Mouse (Mus musculus) neural tube, embryonic 11.5 days (tissue): ENCODE measurements around the gene Olfr316. TPM values are rescaled to one million over a fixed set of nuclear protein-coding genes. Genes with fewer than 3 reads are reported as not detected.

Source experiments
- ATAC-seq: fragments of 200-750 bp; cut with Nextera tagmentation; 2 replicates; pipeline ENCODE4 v1.8.0; 2017; ENCODE audit warnings: moderate number of reproducible peaks, mild to moderate bottlenecking, moderate TSS enrichment, moderate library complexity; ENCODE audit not compliant: insufficient read depth, low FRiP score, low TSS enrichment
- DNase-seq: peaks from one replicate; pipeline ENCODE4 v3.0.0-alpha.2; 2015; ENCODE audit warnings: low spot score
- H3K27ac ChIP-seq: fragments of 300-500 bp; sonication (generic); 2 replicates; pipeline ENCODE4 v1.5.1; 2014; ENCODE audit warnings: low read depth, mild to moderate bottlenecking, low read length
- H3K27me3 ChIP-seq: fragments of 300-500 bp; sonication (generic); 2 replicates; pipeline ENCODE4 v1.6.1; 2014; ENCODE audit warnings: mild to moderate bottlenecking, low read length, mixed read lengths; ENCODE audit not compliant: control insufficient read depth, insufficient read depth
- H3K36me3 ChIP-seq: fragments of 300-500 bp; sonication (generic); 2 replicates; pipeline ENCODE4 v1.6.1; 2014; ENCODE audit warnings: mild to moderate bottlenecking, low read length, moderate library complexity, mixed read lengths; ENCODE audit not compliant: control insufficient read depth, insufficient read depth
- H3K4me1 ChIP-seq: fragments of 300-500 bp; sonication (generic); 2 replicates; pipeline ENCODE4 v1.6.1; 2014; ENCODE audit warnings: low read length, mixed read lengths; ENCODE audit not compliant: control insufficient read depth, insufficient read depth
- H3K4me2 ChIP-seq: fragments of 300-500 bp; sonication (generic); 2 replicates; pipeline ENCODE4 v1.6.1; 2014; ENCODE audit warnings: low read depth, mild to moderate bottlenecking, moderate library complexity
- H3K4me3 ChIP-seq: fragments of 300-500 bp; sonication (generic); 2 replicates; pipeline ENCODE4 v1.5.1; 2014; ENCODE audit warnings: low read depth, low read length
- H3K9ac ChIP-seq: fragments of 300-500 bp; sonication (generic); 2 replicates; pipeline ENCODE4 v1.6.1; 2014; ENCODE audit warnings: mild to moderate bottlenecking, low read length
- H3K9me3 ChIP-seq: fragments of 300-500 bp; sonication (generic); 2 replicates; pipeline ENCODE4 v1.6.1; 2016; ENCODE audit warnings: low read length; ENCODE audit not compliant: control insufficient read depth
- WGBS: fragments of 180-500 bp; shearing (Covaris S2); extraction: QIAGEN DNeasy Blood & Tissue Kit; methylation state at CpG from one replicate; pipeline ENCODE4 v1.1.7; 2014; 5-methylcytosine and 5-hydroxymethylcytosine counted together
- polyA plus RNA-seq: library from polyadenylated mRNA; unstranded; fragments of >200 nt; fragmentation: Nextera tagmentation; extraction: Ambion mirVana; gene quantifications from 2 replicates; pipeline ENCODE4 v1.2.1, GENCODE M21; 2014

Olfr316 gene
- polyA plus RNA-seq, 1 experiment from 2014 or later, result not detected

DNA sequence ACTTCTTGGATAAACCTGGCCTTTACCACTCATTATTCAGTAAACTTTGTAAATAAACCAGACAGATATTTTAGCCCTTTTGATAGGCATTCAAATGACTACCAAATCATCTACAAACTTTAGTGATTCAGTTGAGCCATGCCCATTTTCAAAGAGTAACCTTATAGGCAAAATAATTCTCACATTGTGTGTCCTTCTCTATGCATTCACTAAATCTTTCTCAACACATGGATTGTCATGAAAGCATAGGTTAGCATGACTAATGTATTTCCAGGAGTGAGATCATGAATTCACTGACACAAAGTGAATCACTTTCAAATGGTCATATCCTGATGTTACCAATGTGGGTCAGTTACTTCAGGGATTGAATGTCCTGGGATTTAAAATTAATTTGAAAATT is 20.4 kb downstream of the Olfr316 start, which contains the start of gene Olfr315:
TSS of gene Olfr315 (plus strand) at position 301 of the 400 bp plus-strand sequence.
- ATAC-seq, result no peak

DNA sequence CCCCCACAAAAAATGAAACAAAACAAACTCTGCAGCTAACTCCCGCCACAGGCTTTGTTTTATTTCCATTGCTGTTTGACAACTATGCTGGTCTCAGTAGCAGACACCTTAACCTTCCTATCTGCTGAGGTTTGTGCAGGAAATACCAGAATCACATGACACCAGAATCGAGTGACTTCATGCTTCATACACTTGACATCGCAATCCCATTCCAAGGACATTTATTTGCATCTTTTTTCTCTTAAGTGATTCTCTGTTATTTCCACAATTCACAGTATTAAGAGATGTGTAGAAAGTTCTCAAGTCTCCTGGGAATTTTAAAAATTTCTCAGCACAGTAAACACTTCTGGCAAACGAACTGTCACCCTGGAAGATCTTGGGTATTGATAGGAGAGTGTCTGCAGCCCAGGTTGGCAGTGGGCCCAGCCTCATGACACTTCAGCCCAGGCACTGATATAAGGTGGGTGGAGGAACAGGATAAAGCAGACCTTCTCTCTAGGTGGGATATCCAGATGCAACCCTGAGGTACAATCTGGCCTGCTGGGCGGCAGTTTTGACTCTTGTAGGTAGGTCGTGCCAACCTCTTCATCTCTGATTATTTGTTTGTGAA is 30.1 kb downstream of the Olfr316 start, which contains the start of gene Olfr314:
TSS of gene Olfr314 (plus strand) at position 473 of the 610 bp plus-strand sequence.
- no peak for ATAC-seq
- Histone ChIP-seq H3K27ac (no peak within 1 kb of the TSS), H3K9ac (no peak within 1 kb of the TSS), H3K9me3 (no peaks in the 10 kb centered on the region), H3K4me1 (no peaks in the 10 kb centered on the region), H3K4me2 (no peak within 1 kb of the TSS), H3K4me3 (no peak within 1 kb of the TSS), H3K27me3 (no peaks in the 10 kb centered on the region), H3K36me3 (no peaks in the 10 kb centered on the region)
- WGBS, result 86% methylated on average over 6 of the region's 6 CpGs
- no peak for DNase-seq

More for the DNA sequence above, 20.4 kb downstream of the Olfr316 start, which contains the start of gene Olfr315:
- Histone ChIP-seq H3K27me3 (no peaks in the 10 kb centered on the region), H3K4me1 (no peaks in the 10 kb centered on the region), H3K4me2 (no peak within 1 kb of the TSS), H3K36me3 (no peaks in the 10 kb centered on the region), H3K9me3 (no peaks in the 10 kb centered on the region), H3K9ac (no peak within 1 kb of the TSS), H3K4me3 (no peak within 1 kb of the TSS), H3K27ac (no peak within 1 kb of the TSS)
- DNase-seq, result no peak

DNA sequence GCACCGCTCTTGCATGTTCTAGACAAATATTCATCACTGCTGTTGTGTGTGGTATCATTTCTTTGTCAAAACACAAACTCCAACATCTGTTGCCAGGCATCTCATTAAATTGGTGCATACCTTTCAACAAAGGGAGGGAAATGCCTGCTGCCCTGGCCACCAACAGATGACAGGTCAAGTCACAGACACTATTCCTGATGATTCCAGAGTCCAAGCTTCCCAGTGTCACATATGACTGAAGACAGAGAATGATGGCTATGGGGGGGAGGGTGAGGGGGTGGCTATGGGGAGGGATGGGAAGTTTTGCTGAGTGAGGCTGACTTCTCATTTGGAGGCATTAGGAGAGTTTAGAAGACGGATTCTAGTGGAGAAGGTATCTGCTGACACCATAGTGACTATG is 31.6 kb downstream of the Olfr316 start:
- H3K27ac ChIP-seq, result no peak overlapping the region
- ATAC-seq (no peak), DNase-seq (no peak)
- 89% methylated on average over 2 of the region's 2 CpGs for WGBS
- H3K9ac ChIP-seq, result no peak overlapping the region
- H3K4me1 ChIP-seq, result no peaks in the 10 kb centered on the region
- H3K27me3 ChIP-seq, result no peaks in the 10 kb centered on the region
- H3K4me3 ChIP-seq, result no peak overlapping the region
- H3K36me3 ChIP-seq, result no peaks in the 10 kb centered on the region
- H3K4me2 ChIP-seq, result no peak overlapping the region
- H3K9me3 ChIP-seq, result no peaks in the 10 kb centered on the region

DNA sequence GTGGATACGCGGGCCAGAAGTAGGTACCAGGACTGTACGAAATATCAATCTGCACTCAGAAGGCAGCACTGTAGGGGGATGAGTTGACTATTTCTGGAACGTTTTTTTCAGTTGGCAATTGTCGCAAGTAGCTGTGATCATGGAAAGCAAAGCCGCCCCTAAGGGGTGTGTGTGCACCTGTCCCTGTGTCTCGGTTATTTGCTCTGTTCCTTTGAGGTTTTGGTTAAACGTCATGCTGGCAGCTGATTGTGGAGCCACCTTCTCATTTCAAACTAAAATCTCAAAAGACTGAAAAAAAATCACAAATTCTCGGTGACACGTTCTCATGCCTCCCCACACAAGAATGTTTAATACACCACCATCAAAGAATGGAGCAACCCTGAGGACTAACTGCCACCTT is 35.1 kb downstream of the Olfr316 start:
- H3K27ac ChIP-seq, result no peak overlapping the region
- H3K4me3 ChIP-seq, result no peak overlapping the region
- H3K27me3 ChIP-seq, result no peaks in the 10 kb centered on the region
- no peaks in the 10 kb centered on the region for H3K9me3 ChIP-seq
- ATAC-seq, result no peak
- H3K9ac ChIP-seq, result no peak overlapping the region
- no peaks in the 10 kb centered on the region for H3K4me1 ChIP-seq
- WGBS, result 90% methylated on average over 10 of the region's 10 CpGs
- H3K36me3 ChIP-seq, result no peaks in the 10 kb centered on the region
- H3K4me2 ChIP-seq, result no peak overlapping the region
- DNase-seq, result no peak

DNA sequence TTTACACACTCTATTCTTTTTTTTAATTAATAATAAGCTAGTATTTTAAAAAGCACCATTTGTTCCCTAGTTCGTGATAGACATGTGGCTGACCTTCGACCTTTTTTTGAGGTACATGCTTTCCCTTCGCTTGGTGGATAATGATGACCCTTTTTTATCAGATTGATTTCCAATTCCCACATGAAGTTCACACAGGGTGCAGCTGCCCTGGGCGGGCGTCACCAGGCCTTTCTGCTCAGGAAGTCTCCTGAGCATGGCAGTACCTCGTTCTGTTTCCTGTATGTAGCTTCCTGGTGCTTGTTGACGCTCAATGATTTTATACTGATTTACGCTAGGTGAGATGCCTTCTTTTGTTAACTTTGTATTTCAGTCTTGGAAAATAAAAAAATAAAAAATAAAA is 35.8 kb downstream of the Olfr316 start:
- Histone ChIP-seq H3K4me2 (no peak overlapping the region), H3K36me3 (no peaks in the 10 kb centered on the region), H3K27me3 (no peaks in the 10 kb centered on the region), H3K27ac (no peak overlapping the region), H3K4me3 (no peak overlapping the region), H3K9ac (no peak overlapping the region), H3K4me1 (no peaks in the 10 kb centered on the region), H3K9me3 (no peaks in the 10 kb centered on the region)
- WGBS, result 89% methylated on average over 8 of the region's 8 CpGs
- ATAC-seq (no peak), DNase-seq (no peak)

DNA sequence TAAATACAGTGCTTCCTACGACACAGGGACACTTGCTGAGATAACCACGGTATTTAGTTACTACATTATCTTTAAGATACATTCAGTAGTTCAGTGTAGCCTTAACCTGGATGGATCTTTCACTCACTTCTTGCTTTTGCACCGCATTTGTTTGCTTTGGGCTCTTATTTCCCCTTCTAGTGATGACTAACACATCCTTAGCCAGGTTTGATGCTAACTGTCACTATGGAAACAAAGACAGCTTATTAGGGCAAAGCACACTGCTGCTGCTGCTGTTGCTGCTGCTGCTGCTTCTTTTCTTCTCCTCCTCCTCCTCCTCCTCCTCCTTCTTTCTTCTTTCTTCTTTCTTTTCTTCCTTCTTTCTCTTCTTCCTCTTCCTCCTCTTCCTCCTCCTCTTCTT is 37.0 kb downstream of the Olfr316 start:
- Histone ChIP-seq H3K4me3 (no peak overlapping the region), H3K9me3 (no peaks in the 10 kb centered on the region), H3K4me2 (no peak overlapping the region), H3K4me1 (no peaks in the 10 kb centered on the region), H3K27me3 (no peaks in the 10 kb centered on the region), H3K27ac (no peak overlapping the region), H3K36me3 (no peaks in the 10 kb centered on the region), H3K9ac (no peak overlapping the region)
- 39% methylated on average over 3 of the region's 3 CpGs for WGBS
- ATAC-seq (no peak), DNase-seq (no peak)

DNA sequence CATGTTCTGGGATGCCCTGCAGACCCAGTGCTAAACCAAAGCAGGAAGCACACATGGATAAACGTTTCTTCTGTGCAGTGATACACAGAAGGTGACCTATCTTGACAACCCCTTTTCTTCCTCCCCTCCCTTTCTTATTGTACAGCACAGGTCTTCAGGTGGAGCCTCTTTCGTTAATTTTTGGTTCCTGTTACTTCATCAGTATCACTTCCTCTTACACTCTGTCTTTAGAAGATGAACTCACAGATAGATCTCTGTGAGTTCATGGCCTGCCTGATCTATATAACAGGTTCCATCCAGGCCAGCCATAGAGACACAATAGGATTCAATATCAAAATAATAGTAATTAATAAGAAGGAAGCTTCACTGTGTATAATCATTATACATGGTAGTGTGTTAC is 37.5 kb downstream of the Olfr316 start:
- Histone ChIP-seq H3K4me2 (no peak overlapping the region), H3K9ac (no peak overlapping the region), H3K9me3 (no peaks in the 10 kb centered on the region), H3K27ac (no peak overlapping the region), H3K4me1 (no peaks in the 10 kb centered on the region), H3K4me3 (no peak overlapping the region), H3K27me3 (no peaks in the 10 kb centered on the region), H3K36me3 (no peaks in the 10 kb centered on the region)
- ATAC-seq (no peak), DNase-seq (no peak)
- 72% methylated on average over 2 of the region's 2 CpGs for WGBS

DNA sequence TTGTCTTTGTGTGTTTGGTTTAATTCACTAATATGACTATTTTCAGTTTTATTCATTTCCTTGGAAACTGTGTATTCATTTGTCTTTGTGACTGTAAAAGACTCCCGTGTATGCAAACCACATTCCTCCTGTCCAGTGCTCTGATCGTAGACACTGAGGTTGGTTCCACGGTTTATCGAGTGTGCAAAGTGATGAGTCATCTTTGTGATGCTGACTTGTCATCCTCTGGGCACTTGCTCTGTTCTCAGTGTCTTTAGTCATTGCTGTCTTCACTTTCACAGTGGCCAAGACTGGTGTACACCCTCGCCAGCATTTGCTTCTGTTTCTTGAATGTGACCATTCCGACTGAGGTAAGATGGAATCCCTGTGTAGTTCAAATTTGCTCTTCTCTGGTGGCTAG is 38.1 kb downstream of the Olfr316 start:
- H3K9ac ChIP-seq, result no peak overlapping the region
- no peaks in the 10 kb centered on the region for H3K36me3 ChIP-seq
- H3K4me1 ChIP-seq, result no peaks in the 10 kb centered on the region
- no peaks in the 10 kb centered on the region for H3K27me3 ChIP-seq
- H3K27ac ChIP-seq, result no peak overlapping the region
- 89% methylated on average over 6 of the region's 6 CpGs for WGBS
- no peak for ATAC-seq
- H3K9me3 ChIP-seq, result no peaks in the 10 kb centered on the region
- H3K4me3 ChIP-seq, result no peak overlapping the region
- no peak for DNase-seq
- no peak overlapping the region for H3K4me2 ChIP-seq

DNA sequence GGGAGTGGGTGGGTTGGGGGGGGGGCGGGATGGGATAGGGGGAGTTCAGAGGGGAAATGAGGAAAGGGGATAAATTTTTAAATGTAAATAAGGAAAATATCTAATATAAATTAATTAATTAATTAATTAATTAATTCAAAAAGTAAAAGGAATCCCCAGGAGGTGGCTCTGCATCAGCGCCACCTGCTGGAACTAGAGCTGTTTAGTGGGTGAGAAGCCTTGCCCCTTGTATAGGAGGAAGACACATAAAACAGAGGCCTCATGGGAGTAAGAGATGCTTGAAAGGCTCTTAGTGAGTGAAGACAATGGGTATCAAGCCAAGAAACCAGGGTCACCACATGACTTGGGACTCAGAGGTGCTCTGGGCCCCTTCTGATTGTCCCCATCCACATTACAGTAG is 43.3 kb downstream of the Olfr316 start:
- no peak overlapping the region for H3K9ac ChIP-seq
- ATAC-seq, result no peak
- H3K4me3 ChIP-seq, result no peak overlapping the region
- no peaks in the 10 kb centered on the region for H3K27me3 ChIP-seq
- no peaks in the 10 kb centered on the region for H3K4me1 ChIP-seq
- no peaks in the 10 kb centered on the region for H3K36me3 ChIP-seq
- H3K27ac ChIP-seq, result no peak overlapping the region
- H3K4me2 ChIP-seq, result no peak overlapping the region
- DNase-seq, result no peak
- WGBS, result 72% methylated on average over 2 of the region's 2 CpGs
- H3K9me3 ChIP-seq, result no peaks in the 10 kb centered on the region
